Mouse (Mus musculus): ENCODE measurements around the gene Pold4.

Pold4 gene

DNA sequence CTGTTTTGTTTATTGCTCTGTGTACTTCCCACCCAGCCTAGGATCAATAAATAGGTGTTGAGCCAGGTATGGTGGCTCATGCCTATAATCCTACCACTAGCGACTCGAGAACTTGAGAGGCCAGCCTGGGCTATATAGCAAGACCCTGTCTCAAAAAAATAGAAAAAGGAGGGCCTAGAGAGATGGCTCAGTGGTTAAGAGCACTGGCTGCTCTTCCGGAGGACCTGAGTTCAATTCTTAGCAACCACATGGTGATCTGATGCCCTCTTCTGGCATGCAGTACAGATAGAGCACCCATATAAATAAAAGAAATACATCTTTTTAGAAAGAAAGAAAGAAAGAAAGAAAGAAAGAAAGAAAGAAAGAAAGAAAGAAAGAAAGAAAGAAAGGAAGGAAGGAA is 28.6 kb upstream of the Pold4 start:
- in situ Hi-C loops (cut with MboI, MseI), result loop anchor here (5.0 to 10.0 kb wide), 2 partner anchors 51 to 288 kb away; partner anchors contain the start of genes Ndufs8 and Ptprcap

DNA sequence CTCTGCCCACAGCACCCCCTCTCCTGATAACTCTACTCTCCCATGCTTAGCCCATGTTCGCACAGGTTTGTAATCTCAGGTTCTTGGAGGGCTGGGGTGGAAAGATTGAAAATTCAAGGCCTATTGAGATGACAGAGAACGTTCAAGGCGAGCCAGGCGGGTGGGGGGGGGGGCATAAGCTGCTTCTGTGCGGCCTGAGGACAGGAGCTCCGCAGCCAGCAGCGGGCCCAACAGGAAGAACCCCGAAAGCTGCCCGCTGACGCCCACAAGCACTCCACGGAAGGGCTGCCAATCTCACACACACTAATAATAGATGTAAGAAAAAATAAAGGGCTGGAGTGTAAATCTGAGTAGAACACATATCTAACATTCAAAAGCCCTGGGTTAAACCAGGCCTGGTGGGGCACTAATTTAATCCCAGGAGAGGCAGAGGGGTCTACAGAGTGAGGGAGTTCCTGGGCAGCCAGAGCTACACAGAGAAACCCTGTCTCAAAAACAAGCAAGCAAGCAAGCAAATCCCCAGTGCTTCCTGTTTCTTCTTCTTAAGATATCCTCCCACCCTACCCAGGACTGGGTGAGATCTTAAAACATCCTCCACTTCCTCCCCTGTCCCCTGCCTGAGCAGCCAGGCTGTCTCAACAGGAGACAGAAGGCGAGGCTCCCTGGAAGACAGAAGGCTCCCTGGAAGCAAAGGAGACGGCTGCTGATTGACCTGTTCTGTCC is 27.9 kb upstream of the Pold4 start:
- in situ Hi-C loops (cut with MboI, MseI), result loop anchor here (5.0 to 10.0 kb wide), 2 partner anchors 51 to 289 kb away; partner anchors contain the start of genes Ndufs8 and Ptprcap

DNA sequence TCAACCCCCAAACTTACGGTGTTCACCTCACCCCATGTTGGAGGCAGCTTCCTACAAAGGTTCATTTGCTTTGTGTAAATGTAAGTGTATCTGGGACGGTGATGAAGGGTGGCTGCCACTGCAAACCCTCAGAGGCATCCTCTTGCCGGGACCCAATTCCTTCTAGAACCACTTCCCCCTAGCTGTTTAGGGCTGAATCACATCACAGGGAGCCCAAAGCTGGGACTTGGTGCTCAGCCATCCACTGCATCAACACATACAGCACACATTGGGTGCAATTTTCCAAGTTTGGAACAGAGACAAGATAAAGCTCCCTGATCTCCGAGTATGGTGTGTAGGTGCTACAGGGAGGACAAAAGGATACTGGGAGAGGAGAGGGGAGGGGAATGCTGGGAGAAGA is 26.8 kb upstream of the Pold4 start:
- in situ Hi-C loops (cut with MboI, MseI), result loop anchor here (5.0 to 10.0 kb wide), 2 partner anchors 53 to 290 kb away; partner anchors contain the start of genes Ndufs8 and Ptprcap

DNA sequence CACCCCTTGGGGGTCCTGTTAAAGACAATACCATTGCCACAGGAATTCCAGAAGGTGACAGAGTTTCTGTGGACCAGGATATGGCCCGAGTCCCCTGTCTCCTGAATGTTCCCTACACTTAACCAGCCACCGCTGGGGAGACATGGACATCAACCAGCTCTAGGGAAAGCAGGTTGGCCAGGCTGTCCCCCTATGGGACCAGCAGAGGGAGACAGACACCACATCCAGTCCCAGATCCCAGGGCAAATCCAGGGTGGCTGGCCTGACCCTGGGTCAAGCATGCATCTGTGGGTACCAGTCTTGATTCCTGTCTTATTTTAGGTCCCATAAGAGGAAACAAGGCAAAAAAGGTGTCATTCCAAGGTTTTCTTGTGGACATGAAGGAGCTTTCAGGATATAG is 24.7 kb upstream of the Pold4 start:
- in situ Hi-C loops (cut with MboI, MseI), result loop anchor here (10.0 kb wide), 1 partner anchor 292 kb away; the partner anchor contains the start of gene Ndufs8

DNA sequence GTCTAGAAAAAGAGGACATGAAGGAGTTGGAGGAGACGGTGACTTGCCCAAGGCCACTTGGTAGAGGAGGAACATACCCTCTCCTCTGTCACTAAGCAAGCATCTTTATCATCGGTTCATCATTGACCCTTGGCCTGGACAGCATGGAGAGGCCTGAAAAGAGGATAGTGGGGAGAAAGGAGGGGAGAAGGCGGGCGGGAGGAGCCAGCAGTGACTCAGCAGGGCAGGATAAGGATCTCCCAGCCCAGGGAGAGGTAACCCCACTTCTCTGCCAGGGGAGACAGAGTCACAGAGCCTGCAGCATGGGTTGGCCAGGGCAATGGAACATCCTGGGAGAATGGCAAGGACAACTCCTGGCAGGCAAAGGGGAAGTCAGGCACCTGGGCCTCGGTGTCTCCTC is 23.1 kb upstream of the Pold4 start:
- in situ Hi-C loops (cut with MboI, MseI), result loop anchor here (10.0 kb wide), 1 partner anchor 294 kb away; the partner anchor contains the start of gene Ndufs8

DNA sequence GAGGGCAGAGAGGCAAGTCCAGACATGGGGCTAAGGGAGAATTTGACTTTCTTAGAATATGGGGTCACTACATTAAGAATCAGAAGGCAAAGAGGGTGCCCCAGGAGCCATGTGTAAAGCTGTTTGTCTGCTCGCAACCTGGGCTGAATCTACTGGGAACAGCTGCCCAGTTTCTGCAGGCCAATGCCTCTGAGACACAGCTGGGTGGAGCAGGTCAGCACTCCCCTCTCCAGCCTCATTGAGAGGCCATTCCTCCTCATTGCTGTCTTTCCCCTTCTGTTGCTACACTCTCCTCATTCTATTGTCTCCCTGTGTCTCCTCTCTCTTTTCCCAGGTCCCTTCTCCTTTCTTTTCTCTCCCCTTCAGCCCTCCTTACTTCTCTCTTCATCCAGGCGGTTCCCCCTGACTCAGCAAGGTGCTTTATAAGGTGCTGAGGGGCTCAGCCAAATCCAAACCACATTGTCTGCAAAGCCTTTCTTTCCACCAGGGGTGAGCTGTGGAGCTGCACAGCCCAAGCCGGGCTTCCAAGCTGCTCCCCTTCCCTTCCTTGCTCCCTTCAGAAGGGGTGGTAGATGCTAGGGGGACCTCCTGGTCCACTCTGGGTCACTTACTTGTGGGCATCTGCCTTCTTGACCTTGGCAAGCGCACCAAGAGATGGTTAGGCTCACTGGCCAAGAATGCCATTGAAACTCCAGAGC is 19.7 kb upstream of the Pold4 start:
- in situ Hi-C loops (cut with MboI, MseI), result no loop called here

DNA sequence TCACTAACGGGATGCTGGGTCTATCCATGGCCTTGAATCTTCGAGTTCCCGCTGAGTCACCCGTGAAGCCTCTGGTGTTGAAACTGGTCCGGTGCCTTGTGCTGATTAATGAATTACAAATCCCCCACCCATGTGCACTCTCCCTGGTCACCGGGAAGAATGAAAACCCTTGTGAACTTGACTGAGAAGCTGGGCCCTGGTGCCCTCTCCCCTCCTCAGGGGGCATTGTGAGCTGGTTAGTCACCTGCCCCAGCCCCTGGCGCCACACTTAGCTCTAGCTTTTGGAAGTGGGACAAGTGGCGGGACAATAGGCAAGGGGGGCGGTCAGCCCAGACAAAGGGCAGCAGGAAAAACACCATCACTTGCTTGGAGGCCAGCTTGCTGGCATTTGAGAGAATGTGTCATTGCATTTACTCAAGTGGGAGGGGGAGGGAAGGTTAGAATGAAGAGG is 18.1 kb upstream of the Pold4 start:
- in situ Hi-C loops (cut with MboI, MseI), result no loop called here

DNA sequence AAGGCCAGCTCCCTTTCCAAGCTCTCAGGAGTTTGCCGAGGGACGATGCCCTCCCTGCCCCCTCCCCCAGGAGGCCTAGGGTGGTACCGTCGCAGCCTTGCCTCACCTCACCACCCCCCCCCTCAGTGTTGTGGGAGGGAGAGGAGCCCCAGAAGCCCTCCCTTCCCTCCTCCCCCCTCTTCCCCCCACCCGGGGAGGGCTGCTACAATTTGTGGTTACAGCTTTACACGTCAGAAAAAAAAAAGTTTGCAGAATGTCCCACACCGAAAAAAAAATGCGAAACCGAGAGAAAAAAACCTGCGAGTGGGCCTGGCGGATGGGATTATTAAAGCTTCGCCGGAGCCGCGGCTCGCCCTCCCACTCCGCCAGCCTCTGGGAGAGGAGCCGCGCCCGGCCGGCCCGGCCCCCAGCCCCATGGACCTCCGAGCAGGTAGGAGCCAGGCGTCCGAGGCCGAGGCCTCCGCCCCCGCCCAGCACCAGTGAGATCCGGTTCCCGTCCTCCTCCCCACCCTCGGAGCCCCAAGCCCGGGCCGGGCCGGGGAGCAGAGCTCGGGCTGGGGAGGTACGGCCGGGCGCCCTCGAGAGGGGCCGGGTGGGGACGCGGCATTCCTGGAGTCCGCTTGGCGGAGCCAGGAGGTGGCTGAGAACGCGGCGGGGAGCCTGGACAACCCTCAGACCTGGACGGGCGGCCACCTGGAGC is 17.5 kb upstream of the Pold4 start, which contains the start of the genes Clcf1 and AC109138.7:
TSS of gene Clcf1 (plus strand) at position 168 of the 700 bp plus-strand sequence.
TSS of gene AC109138.7 (plus strand) at position 287 of the 700 bp plus-strand sequence.
- in situ Hi-C loops (cut with MboI, MseI), result no loop called here

DNA sequence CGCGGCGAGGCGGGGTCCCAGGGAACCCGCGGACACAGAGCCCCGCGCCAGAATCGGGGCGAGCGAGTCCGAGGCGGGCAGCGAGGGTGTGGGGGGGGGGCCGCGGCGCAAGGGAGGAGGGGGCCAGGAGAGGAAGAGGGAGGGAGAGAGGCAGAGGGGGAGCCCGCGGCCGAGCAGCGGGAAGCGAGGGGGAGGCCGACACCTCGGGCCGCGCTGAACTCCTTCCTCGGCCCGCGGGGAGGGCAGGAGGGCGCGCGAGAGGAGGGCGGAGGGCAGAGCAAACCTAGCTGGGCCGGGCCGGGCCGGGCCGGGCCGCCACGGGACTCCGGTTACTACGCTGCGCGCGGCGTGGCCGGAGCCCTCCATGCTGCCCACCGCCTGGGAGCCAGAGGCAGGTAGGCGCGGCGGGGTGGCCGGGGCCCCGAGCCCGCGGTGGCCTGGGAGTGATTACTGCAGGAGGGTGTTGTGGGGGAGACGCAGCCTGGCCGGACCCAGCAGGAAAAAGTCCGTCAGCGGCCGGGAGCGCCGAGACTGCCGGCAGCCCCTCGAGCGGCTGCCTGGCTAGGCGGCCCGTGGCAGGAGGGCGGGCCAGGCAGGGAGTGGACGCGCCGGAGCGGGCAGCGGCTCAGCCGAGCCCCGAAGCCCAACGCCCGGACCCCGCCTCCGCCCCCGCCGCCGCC is 16.8 kb upstream of the Pold4 start:
- in situ Hi-C loops (cut with MboI, MseI), result no loop called here

DNA sequence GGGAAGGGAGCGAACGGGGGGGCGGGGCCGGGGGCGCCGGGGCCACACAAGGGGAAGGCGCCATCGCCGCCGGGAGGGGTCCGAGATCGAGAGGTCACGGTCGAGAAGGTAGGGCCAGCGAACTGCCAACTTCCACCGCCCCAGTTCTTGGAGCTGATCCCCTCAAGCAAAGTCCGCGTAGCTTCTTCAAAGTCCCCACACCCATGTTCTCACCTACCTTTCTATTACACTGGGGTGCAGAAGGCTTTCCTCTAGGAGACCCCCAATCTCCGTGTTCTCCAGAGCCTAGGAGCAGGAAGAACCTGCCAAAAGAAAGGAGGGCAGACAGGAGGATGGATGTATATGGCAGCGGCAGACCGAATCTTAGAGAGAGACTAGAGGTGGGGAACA is 16.3 kb upstream of the Pold4 start:
- in situ Hi-C loops (cut with MboI, MseI), result no loop called here

DNA sequence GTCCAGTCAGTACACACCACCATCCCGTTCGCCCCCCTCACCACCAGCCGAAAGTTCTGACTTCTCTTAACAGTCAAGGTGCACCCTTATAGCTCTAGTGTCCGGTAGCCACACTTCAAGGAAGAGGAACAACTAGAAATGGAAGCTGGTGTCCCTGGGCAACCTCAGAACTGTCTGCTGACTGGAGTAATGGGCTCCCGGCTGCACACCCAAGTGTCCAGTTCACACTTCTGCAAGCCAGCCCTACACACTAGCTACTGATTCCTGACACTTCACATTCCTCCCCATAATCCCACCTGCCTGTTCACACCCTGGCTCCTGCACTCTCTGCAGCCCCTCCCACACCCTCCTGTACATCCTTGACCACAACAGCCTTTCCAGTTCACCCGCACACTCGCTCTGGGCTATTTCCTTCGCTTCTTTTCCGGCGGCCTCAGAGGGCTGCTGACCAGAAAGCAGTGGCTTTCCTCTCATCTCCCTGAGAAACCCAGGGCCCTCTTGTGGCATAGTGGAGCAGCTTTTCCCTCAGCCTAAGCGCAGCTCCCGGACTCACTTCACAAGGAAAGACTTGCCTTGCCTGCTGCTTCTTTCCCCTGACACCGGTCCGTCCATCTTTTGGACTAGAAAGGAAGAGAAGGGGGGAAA is 15.5 kb upstream of the Pold4 start:
- in situ Hi-C loops (cut with MboI, MseI), result no loop called here

DNA sequence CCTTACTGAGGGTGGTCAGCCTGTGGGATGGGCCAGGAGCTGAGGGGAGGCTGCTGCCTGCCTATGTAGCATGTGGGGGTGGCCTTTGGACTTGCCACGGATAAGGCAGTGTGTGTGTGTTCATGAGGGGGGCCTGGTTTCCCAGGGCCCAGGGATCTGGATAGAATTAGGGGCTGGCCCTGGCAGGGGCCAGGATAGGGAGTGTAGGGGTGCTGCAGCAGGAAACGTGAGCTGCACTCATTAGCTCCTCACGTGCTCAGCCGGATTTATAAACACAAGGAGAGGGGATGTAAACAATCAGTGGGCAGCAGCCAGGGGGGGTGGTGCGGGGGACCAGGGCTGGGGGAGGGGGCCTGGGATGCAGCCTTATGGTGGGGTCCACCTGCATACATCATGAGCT is 14.6 kb upstream of the Pold4 start:
- in situ Hi-C loops (cut with MboI, MseI), result no loop called here

DNA sequence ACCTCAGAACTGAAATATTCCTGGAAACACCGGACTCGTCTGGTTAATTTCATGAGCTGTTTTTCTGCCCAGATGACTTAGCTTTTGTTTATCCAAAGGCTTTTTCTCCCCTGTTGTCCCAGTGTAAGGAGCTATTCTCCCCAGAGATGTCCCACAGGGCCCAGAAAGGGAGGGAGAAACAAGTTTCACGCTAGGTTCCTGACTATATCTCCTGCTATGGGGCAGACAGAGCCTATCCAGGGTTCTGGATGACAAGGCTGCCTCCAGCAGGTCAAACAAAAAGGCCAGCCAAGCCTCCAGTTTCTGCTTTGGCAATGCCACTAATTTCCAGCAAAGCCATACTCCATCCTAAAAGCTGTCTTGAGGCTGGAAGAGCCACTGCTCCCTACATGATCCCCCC is 13.8 kb upstream of the Pold4 start:
- in situ Hi-C loops (cut with MboI, MseI), result no loop called here

DNA sequence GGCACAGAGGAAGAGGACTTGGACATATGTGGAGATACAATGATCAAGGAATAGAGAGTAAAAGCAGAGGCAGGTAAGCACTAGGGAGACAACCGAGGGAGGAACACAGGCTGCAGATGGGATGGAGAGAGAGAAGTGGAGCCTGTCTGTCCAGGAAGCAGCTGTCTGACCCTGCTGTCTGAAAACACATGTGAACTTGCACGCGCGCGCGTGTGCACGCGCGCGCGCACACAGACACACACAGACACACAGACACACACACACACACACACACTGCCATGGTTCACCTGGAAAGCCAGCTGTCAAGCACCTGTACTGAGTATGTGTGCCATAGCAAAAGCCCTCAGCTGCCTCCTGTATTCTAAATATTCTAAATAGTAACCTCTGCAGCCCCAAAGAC is 13.4 kb upstream of the Pold4 start:
- in situ Hi-C loops (cut with MboI, MseI), result no loop called here

DNA sequence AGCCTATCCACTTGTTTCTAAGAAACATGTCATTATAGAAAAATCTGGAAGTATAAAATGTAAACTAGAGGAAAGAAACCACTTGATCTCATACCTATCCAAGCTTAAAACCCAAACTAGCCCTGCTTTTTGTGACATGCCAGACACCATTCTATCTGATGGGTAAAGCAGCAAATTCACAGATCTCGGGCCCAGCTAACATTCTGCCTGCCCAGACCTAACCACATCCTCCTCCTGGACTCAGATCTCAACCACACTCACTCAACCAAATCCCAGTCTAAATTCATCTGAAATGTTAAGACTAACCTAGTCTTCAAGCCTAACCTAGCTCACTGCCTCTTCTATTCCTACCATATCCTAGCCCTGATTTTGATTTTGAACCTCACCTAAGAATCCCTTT is 12.9 kb upstream of the Pold4 start:
- in situ Hi-C loops (cut with MboI, MseI), result no loop called here

DNA sequence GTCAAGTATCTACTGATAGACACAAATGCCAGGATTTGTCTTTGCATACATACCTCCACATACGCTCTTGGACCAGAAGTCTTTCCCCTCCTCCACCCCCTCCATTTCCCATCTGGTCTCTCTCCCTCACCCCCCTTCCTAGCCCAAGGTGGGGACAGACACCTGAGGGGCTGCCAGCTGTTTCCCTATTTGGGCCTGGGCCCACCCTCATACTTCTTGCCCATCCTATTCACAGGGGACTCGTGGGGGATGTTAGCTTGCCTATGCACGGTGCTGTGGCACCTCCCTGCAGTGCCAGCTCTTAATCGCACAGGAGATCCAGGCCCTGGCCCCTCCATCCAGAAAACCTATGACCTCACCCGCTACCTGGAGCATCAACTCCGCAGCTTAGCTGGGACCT is 11.8 kb upstream of the Pold4 start:
- in situ Hi-C loops (cut with MboI, MseI), result no loop called here

DNA sequence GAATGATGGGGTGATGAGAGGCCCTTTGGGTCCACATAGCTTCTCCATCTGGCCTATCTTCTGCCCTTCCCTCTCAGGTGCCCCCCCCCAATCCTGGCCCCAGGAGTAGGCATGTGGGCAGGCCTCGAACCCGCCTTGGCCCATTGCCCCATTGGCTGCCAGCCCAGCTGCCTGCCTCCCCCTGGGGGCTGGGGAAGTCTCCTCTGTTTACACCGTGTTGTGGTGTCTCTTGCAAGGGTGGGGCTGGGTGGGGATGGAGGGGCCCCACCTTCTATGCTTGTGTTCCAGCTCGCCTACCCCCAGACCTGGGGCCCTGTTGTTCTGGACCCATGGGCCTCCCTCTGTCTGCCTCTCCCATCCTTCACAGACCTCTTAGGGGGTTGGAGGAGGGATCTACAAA is 11.3 kb upstream of the Pold4 start:
- in situ Hi-C loops (cut with MboI, MseI), result no loop called here

DNA sequence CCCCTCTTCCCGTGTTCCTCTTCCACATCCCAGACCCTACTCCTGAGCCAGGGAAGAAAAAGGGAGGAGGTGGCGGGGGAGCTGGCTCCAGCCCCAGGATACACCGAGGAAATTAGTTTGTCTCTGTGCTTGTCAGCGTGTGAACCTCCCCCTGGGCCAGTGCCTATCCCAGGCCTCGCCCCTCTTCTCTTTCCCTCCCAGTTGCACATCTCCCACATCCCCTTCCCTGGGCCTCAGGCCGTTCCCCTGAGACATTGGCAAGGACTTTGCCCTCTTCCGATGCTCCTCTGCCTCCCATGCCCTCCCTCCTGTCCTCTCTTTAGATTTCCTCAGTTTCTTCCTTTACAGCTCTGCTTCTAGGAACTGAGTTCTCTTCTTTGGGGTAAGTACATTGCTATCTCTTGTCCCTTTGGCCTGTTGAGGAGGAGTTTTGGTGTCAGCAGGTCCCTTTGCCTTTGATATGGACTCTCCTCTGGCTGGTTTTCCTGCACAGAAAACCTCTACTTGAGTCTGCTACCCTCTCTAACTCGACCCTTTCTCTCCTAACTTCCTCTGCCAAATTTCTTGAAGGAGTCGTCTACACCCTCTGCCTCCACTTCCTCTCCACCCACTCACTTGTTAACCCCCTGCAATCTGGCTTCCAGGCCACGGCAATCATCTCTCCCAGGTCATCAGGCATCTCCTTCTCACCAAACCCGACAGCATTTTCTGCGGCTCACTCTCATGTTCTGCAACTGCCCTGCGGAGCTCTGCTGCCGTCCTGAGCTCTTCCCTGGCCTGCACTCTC is 10.5 kb upstream of the Pold4 start:
- in situ Hi-C loops (cut with MboI, MseI), result no loop called here

DNA sequence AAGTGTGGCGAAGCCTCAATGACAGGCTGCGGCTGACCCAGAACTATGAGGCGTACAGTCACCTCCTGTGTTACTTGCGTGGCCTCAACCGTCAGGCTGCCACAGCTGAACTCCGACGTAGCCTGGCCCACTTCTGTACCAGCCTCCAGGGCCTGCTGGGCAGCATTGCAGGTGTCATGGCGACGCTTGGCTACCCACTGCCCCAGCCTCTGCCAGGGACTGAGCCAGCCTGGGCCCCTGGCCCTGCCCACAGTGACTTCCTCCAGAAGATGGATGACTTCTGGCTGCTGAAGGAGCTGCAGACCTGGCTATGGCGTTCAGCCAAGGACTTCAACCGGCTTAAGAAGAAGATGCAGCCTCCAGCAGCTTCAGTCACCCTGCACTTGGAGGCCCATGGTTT is 9.5 kb upstream of the Pold4 start:
- in situ Hi-C loops (cut with MboI, MseI), result no loop called here

DNA sequence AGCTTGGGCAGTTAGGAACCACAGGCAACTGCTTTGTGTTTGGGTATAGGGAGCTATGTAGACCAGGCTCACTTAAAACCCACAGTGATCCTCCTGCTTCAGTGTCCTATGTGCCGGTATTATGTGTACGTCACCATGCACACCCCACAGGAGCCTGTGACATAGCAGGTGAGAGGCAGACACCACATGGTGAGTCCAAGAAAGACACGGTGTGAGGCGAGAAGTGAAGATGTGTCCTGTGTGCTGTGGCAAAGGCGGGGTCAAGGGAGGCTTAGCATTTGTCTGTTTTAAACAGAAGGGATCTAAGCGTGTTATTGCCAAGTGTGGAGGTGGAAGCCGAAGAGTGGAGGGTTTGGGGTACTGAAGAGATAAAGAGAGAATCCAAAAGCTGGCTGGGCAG is 4.9 kb upstream of the Pold4 start:
- in situ Hi-C loops (cut with MboI, MseI), result no loop called here

Measured in regulatory T cell (primary cell).